Mouse (Mus musculus) liver, adult 2 months (tissue): ENCODE results near the gene Klhl29.

Experiments
- CTCF ChIP-seq: fragments of 200-500 bp; IDR thresholded peaks from 2 replicates; pipeline ENCODE4 v1.5.1; 2011; ENCODE audit warnings: low read depth, low read length, control low read depth
- POLR2A ChIP-seq: fragments of 200-500 bp; IDR thresholded peaks from 2 replicates; pipeline ENCODE4 v1.6.1; 2011; ENCODE audit warnings: low read length, control low read depth; ENCODE audit not compliant: insufficient read depth; ENCODE audit errors: extremely low read depth

DNA sequence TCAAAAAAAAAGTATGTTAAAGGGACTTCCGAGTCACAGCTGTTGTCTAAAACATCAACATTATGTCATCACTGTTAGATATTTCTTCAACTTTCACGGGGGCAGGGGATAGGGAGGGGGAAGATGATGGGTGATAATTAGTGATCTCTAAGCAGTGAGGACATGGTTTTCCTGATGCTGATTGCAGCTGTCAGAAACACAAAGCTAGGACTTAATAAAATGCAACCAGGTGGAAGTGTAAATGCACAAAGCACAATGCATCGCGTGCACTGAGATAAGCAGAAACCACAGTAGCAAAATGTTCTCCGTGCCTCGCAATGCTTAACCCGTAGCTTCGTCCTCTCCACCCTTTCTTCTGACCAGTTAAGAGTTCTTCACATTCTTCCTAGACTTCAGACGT is 105.5 kb downstream of the Klhl29 start:
- TF ChIP-seq POLR2A (no peak), CTCF (no peak)
